Mouse (Mus musculus) 3134 (cell line): ENCODE results near the gene Plekhg1.

ENCODE experiments used
- DNase-seq: peaks from one replicate; pipeline ENCODE4 v3.0.0-alpha.2; 2011; ENCODE audit warnings: low spot score; ENCODE audit not compliant: insufficient read length; ENCODE audit errors: extremely low read depth

The Plekhg1 gene

DNA sequence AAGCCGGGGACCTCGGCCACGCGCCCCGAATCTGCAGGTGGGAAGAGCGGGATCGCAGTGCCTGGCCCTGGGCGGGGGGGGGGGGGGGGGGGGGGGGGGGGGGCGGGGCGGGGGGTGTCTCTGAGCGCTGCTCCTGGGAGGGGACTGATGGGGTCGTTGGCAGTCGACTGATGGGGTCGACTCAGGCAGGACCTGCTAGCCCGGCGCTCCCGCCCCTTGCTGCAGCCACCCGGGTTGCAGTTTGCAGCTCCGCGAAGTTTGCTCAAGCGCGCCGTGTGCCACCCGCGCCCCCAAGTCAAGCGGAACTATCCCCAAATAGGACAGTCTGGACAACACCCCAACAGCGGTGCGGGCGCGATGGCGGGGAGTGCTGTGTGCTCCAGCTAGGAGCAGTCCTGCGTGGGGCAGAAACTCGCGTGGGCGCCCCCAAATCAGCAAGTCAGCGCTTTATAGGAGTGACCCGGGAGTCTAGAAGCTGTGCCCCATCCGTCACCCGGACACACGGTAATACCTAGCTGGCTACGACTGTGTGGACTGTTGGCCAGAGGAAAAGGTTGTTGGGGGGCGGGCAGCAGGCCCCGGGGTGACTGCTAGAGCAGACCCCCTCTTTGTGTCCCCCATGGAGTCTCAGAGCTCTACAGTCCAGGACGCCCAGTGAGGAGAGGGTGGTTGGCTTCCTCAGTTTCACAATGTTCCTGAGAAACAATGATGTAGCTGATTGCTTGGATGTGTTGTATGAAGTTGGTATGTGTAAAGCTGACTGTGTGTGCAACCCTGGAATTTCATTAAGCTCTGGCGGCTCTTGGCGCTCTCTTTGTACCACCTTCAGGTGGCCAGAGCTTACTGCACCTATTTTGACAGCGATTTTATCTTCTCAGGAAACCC lies 582 bp downstream of the Plekhg1 start:
- DNase-seq, result no peak

DNA sequence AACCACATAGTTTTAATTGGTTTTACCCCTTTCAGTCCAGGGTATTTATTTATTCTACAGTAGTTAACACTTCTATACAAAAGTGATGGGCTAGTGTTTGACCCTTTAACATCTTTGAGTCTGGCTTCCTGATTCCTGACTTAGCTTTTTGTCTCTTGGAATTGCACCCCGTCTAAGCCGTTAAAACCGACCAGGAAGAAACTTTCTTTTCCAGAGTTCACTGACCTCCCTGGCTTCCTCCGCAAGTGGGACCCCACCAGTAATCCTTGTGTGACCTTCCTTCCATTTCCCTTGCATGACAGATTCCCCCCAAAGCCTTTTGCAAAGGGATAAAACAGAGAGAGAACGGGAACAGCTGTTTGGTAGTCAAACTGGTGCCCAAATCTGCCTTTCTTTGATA lies 1.6 kb downstream of the Plekhg1 start:
- DNase-seq, result no peak

DNA sequence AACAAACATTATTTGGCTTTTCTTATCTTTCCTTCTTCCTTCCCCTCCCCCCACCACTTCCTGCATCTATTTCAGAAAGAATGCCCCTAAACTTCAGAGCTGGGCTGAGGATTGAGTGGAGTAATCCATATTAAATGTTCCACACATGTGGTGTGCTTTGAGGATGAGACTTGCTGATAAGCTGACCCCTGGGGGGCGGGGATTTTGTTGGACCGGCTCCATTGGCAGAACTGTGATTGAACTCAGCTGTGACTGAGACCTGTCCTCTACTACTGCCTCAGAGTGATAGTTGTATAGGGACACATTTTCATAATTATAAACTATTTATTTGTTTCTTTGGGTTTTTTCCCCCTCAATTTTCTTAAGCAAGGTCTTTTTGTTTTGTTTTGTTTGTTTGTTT lies 2.9 kb downstream of the Plekhg1 start:
- no peak for DNase-seq

DNA sequence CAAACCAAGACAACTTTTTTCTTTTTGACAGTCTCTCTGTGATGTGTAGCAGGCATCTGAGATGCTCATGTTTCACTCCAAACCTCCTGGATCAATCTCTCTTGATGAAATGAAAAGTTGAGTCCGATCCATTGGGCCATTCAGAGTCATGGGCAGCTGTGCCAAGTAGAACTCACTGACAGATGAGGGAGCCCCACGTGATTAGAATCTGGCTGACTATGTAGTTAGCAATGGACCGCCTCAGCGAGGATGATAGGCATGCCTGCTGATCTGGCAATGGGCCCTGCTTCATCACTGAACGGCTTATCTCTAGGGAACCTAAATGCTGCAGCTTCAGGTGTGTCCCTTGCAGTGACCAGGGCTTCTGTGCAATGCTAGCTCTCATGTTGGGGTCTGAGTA lies 3.7 kb downstream of the Plekhg1 start:
- DNase-seq, result no peak

DNA sequence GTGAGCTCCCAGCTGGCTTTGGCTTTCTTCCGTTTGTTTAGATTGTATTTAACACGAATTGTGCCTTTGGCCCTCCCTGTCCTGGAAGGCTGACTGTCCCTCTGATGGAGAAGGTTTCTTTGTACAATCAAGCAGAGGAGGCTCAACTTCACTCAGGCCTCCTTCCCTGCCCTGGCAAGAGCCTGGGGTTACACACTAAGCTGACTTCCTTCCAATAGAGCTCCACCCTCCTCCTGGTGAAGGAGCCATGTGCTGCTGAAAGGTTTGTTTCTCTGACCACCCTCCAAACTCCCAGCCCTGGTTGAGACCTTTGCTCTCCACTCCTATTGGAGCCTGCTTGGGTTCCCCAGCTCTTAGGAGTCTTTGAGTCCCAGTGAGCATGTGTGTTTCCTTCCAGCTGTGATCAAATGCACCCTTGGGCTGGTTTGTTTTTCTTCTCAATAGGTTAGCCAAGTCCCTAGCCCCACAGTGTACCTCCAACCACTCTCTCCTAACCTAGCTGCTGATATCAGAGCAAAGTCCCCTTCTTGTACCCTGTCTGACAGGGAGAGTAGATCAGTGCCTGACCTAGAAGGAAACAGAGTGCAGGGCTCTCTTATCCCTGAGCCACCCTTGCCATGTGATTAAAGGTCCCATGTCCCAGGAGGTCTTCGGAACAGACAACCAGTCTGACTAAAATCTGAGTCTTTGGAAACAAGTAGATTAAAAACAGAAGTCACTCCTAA lies 6.8 kb downstream of the Plekhg1 start:
- no peak for DNase-seq

DNA sequence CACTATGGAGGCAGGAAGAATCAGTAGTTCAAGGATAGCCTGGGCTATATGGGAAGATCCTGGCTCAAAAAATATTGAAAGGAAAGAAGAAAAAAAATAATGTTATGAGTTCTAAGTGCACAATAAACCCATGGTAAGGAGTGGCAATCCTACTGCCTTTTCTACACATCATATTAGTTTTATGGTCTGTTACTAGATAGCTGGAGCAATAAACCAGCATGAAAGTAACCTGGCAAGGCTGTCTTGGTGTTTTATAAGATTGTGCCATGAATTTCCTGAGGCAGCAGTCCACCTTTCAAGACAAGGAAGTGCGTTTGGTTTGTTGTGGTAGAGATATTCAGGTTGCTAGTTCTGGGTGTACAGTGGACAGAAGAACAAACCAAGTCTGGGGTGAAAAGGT lies 9.4 kb downstream of the Plekhg1 start:
- no peak for DNase-seq

DNA sequence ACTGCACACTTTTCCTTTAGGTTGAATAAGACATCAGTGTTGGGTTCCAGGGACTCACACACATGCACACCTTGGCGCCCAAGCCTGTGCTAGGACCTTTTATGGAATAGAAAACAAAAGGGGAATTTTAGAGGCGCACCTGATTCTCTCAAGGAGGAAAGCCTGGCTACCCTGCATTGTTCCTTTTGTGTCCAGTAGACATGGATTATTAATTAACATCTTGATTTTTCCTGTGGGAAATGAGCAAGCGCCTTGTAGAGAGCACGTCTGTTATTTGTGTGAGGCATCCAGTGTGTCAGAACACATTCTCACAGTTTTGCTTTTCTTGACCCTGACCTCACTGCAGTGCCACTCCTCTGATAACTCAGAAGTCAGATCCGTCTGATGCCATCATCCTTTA lies 21.8 kb downstream of the Plekhg1 start:
- no peak for DNase-seq

DNA sequence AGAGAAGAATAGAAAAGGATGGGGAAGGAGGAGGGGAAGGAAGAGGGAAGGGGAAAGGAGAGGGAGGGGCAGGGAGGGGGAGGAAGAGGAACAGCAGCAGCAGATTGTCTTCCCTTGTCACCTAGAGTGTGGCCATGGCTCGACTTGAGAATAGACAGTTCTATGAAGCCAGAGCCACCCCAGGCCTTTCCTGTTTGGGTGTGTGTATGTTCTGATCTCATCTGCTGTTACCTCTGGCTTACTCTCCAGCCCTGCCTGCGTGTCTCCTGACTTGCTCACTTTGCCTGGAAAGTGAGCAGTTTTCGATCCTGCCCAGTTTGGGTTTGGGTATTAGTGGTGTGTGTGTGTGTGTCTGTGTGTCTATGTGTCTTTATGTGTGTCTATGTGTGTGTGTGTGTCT lies 23.0 kb downstream of the Plekhg1 start:
- no peak for DNase-seq

DNA sequence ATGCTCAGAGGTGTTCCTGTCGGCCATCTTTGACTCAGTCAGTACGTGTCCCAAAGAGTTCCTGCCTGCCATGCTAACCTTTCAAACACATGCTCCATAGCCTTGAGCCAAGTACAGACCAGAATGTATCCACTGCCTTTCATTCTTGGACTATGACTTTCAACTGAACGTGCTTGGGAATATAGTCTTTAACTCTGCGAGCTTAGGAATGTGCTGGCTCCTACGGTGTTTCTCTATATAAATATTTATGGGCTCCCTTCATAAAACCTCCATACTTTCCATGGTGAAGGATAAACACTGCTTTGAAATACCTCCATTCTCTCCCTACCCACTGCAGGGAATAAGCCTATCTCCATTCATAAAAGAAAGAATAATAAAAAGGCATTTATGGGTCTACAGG lies 29.0 kb downstream of the Plekhg1 start:
- no peak for DNase-seq

DNA sequence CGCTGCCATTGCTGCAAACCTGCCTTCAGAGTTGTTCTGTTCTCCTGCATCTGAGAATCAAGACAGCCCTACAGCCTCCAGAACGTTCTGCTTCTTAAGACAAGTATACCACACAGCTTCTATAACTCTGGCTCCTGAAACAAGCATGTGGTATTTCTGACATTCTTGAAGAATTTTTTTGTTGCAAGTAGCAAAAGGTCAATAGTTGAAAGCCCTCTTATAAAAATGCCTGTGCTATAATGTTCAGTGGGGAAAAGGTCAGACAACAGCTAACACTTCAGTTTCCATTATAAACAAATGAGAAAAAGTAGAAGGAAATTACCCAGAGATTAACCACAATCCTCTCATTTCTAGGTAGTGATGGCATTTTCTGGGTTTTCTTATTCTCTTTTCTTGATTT lies 34.2 kb downstream of the Plekhg1 start:
- no peak for DNase-seq

DNA sequence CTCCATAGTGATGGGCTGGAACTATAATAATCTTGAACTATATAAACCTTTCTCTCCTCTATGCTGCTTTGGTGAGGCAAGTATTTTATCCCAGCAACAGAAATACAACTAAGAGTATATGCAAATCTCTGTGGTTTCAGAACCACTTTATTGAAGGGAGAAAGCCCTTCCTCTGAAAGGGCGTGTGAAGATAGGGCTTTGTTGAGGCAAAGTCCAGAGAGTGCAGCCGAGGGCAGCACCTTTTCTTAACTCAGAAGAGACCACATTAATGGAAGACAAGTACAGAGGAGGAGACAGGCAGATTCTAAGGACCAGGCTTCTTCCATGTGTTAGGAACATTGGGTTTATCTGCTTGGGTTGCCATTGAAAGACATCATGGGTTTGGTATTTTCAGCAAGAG lies 36.6 kb downstream of the Plekhg1 start:
- no peak for DNase-seq

DNA sequence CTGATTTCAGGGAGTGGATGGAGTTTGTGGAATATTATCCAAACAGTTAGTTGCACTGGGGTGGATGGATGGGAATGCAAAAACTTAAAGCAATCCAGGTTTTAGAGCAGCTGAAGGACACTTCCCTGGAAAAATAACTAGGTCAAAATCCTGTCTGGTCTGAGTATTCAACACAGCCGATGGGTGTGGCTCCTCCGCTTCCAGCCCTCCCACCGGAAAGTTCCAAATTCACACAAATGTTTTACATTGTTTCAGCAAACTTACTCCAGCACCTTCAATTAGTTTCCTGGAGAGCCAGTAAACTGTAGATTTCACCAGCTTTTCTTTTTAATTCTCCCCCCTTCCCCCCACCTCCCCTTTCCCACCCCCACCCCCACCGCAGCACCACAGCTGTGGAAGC lies 45.2 kb downstream of the Plekhg1 start:
- DNase-seq, result no peak

DNA sequence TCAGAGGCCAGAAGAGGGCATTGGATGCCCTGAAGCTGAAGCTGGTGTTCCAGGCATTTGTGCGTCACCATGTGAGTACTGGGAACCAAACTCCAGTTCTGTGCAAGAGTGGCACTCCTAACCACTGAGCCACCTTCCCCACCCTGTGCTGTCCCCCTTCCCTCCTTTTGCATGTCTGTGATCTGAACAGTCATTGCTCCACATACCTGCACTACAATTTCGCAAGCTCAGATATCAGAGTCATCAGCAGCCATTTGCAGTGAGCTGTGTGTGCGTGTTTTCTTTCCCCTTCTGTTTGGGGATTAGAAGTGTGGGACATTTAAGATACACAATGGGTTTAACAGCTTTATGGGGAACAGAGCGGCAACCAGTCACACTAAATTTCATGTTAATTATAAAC lies 46.4 kb downstream of the Plekhg1 start:
- no peak for DNase-seq

DNA sequence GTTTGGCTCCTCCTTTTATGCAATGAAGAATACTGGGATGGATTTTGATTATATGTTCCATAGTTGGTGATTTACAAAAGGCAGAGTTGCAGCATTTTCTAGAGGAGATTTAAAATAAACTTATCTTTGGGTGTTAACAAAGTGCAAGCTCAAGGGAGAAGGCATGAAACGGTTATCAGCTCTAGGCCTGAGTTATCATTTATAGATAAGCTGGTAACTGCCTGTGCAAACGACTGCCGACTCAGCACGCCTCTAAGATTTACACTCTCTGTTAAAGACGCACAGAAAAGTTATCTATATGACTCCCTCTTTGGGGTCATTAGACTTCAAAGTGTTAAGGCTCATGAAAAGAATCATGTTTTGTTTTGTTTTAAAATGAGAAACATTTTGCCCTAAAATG lies 46.8 kb downstream of the Plekhg1 start:
- no peak for DNase-seq

DNA sequence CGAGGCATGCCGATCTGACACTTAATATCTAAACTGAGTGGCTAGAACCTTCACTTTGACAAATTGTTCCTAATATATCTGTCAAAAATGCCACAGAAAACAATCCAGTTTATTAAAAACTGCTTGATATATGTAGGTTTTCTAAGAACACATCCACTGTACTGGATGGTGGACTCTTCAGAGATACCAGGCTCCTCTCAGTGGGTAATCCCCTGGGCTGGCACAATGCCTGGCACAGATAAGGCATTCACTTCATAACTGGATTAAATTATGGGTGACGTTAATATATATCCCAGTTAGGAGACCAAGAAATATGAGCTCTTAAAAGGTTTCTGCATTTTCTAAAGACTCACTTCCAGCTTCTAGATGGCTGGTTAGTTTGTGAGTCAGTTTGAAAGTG lies 53.7 kb downstream of the Plekhg1 start:
- no peak for DNase-seq

DNA sequence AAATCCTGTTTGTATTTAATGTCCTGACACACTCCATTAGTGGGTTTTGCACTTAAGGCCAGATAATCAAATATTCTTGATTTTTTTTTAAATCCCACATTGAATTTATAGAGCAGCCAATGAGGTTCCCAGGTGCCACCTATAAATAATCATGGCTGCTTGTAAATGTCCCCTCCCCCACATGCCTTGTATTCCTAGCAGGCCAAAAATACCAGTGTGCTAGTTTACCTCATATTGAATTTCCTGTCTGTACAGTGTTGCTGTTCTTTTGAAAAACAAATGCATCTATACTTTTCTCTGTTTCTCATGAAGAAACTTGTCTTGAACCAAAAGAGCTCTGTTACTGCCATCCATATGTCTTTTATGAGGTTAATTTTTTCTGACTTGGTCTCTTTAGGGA lies 59.3 kb downstream of the Plekhg1 start:
- DNase-seq, result no peak

DNA sequence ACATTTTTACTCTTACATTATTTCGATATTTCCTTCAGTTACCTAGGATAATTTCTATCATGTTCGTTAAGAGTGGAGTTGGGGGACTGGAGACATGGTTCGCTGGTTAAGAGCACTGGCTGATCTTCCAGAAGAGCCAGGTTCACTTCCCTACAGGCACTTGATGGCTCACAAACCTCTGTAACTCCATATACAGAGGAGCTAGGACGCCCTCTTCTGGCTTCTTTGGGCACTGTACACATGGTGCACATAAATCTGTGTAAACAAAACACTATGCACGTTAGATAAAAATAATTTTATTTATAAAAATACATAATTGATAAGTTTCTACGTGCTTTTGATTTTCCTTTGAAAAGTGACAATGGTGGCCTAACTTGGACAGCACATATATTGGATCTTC lies 61.1 kb downstream of the Plekhg1 start:
- no peak for DNase-seq

DNA sequence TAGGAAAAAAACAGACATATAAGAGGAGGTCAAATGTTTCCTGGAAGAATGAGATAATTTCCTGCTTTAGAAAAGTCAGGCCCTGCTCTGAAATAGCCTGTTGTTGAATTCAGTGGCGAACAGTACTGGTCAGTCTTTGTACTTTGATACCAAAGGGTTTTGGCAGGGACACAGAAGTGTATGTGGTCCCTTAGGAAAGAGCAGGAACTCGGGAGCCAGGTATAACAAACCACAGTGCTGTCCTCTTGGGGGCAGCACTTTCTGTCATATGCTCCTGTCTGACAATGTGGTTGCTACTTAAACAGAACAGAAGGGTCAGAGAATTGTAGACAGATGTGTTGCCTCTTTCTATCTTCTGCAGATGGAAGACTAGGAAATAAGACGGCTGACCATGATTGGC lies 65.2 kb downstream of the Plekhg1 start:
- no peak for DNase-seq

DNA sequence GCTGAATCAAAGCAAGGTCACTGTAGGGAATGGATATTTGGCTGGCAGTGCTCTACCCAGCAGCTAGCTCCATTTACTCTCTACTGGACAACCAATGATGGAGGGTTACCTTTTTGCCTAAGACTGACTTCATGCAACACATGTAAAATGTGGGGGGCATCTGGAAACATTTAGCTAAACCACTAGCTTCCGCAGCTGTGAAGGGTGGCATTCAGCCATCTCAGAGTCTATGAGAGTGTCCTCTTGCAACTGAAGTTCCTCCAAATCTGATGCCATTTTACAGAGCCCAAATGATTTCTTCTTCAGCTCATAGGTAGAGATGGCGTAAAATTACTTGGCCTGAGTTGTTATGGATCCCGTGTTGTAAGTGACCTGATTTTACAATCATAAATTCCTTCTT lies 67.8 kb downstream of the Plekhg1 start:
- no peak for DNase-seq

DNA sequence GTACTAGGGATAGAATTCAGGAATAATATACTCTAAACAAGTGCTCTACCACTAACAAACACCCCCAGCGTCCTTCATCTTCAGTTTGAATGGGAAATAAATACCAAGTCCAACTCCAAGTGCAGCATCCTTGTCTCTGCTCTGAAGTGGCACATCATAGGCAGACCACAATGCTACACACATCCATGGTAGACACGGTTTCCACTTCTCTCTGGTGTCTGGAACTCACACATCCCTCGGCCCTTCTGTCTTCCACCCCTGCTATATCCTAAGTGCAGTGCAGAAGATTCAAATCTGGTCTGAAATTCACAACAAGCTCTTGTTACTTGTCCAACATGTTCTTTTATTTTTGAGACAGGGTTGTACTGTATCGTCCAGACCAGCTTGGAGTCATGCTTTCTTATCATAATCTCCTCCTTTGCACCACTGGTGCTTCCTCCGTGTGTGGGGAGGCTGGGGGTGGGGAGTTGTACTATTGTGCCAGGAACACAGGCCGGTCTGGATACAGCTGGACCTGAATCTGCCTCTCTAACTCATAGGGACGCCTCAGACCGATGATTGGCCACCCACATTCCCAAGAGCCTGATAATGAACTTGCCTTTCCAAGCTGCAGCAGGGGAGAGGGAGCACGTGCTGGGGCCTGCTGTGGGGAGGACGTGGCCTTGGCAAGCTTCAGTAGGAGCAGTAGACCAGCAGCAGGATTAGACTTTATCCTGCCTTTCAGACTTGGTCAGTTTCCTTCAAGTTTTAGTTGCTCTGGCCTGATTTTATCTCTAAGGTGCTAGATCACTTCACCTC lies 70.5 kb downstream of the Plekhg1 start:
- DNase-seq, result no peak

DNA sequence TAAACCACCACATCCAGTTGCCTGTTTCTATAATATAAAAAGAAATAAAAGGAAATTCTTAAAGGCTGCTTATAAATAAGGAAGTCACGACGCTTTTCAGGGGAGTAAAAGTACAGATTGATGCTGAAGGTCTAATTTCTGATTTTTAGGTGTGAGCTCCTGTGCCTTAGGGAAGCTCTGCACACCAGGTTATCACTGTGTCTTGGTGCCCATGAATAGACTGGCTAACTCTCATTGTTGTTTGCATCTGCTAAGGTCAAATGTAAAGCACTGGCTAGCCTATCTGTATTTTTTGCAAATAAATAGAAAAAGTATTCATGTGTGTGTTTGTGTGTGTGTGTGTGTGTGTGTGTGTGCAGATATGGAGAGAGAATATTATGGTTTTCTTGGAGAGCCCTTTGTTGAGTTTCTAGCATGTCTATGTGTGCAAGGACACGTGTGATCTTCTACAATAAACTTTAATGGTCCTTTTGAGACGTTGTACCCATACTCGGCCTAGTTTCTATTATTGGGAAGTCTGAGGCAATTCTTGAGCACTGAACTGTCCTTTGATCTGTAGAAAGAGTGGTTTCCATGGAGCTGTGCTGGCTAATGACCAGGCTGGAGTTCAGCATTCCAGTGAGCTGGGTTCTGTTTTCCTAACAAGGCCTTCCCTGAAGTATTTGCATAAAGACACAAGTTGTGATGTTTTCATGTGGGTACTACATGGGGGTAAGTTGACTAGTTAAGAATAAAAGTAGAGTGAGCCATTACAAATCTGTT lies 79.0 kb downstream of the Plekhg1 start:
- no peak for DNase-seq
